Mouse (Mus musculus) heart, adult 2 months (tissue): ENCODE data around the gene Cant1.

Experiments
- CTCF ChIP-seq: fragments of 200-600 bp; IDR thresholded peaks from 2 replicates; pipeline ENCODE4 v1.8.1; 2022; ENCODE audit warnings: antibody characterized with exemption, mild to moderate bottlenecking, moderate library complexity
- EP300 ChIP-seq: fragments of 200-500 bp; IDR thresholded peaks from 2 replicates; pipeline ENCODE4 v1.6.1; 2011; ENCODE audit warnings: low read depth, low read length, control low read depth; ENCODE audit not compliant: insufficient read depth
- POLR2A ChIP-seq: fragments of 200-500 bp; IDR thresholded peaks from 2 replicates; pipeline ENCODE4 v1.6.1; 2011; ENCODE audit warnings: mild to moderate bottlenecking, low read depth, low read length, control low read depth; ENCODE audit not compliant: insufficient read depth

GRCm38 (mm10) chr11:118411271-118411670, 7.6 kb downstream of the Cant1 start:
- TF ChIP-seq CTCF (no peak), EP300 (no peak), POLR2A (no peak)
